Mouse (Mus musculus) thymus, adult 2 months (tissue): ENCODE data around the gene Mrtfb. TPM values are rescaled to one million over a fixed set of nuclear protein-coding genes. Genes with fewer than 3 reads are reported as not detected.

ENCODE experiments used
- DNase-seq: peaks from one replicate; pipeline ENCODE4 v3.0.0; 2021
- H3K27ac ChIP-seq: fragments of 200-500 bp; 2 replicates; pipeline ENCODE4 v1.5.1; 2012; ENCODE audit warnings: low read length, control low read depth; ENCODE audit not compliant: control insufficient read depth, insufficient read depth
- H3K27me3 ChIP-seq: fragments of 200-500 bp; 2 replicates; pipeline ENCODE4 v1.6.1; 2012; ENCODE audit warnings: mild to moderate bottlenecking, low read length, moderate library complexity, mixed read lengths; ENCODE audit not compliant: control insufficient read depth, insufficient read depth
- H3K36me3 ChIP-seq: fragments of 200-500 bp; 2 replicates; pipeline ENCODE4 v1.6.1; 2012; ENCODE audit warnings: mild to moderate bottlenecking, low read length, moderate library complexity; ENCODE audit not compliant: control insufficient read depth, insufficient read depth
- H3K4me1 ChIP-seq: fragments of 200-500 bp; replicated peaks from 2 replicates; pipeline ENCODE4 v1.6.1; 2012; ENCODE audit warnings: low read length; ENCODE audit not compliant: control insufficient read depth, insufficient read depth
- H3K4me3 ChIP-seq: fragments of 200-500 bp; 2 replicates; pipeline ENCODE4 v1.5.1; 2012; ENCODE audit warnings: mild to moderate bottlenecking, low read length, control low read depth, moderate library complexity; ENCODE audit not compliant: control insufficient read depth, insufficient read depth
- CTCF ChIP-seq: fragments of 200-500 bp; IDR thresholded peaks from 2 replicates; pipeline ENCODE4 v1.5.1; 2012; ENCODE audit warnings: mild to moderate bottlenecking, control low read depth, low read length, moderate library complexity, borderline replicate concordance; ENCODE audit not compliant: control insufficient read depth, poor library complexity, insufficient read depth; ENCODE audit errors: extremely low read depth
- POLR2A ChIP-seq: fragments of 200-500 bp; IDR thresholded peaks from 2 replicates; pipeline ENCODE4 v1.6.1; 2012; ENCODE audit warnings: mild to moderate bottlenecking, low read length, control low read depth, moderate library complexity; ENCODE audit not compliant: control insufficient read depth, poor library complexity, insufficient read depth; ENCODE audit errors: extremely low read depth
- WGBS: fragments of 180-500 bp; shearing (Covaris S2); methylation state at CpG from one replicate; pipeline ENCODE4 v1.1.7; 2018; 5-methylcytosine and 5-hydroxymethylcytosine counted together
- polyA plus RNA-seq: library from polyadenylated mRNA; depleted of rRNA; stranded (reverse); fragments of >200 nt; gene quantifications from 2 replicates; pipeline ENCODE4 v1.2.3, GENCODE M21; 2012

Mrtfb gene
- polyA plus RNA-seq, 1 experiment, result 8.5 TPM

GRCm38 (mm10) chr16:13221475-13221874 lies 34.8 kb upstream of the Mrtfb start:
- H3K4me1 ChIP-seq, result 0 out of 2 replicates have a peak, but pooled peaks cover 2% of the 10 kb centered on the region
- no peaks in the 10 kb centered on the region for H3K36me3 ChIP-seq
- 53% methylated on average over 1 of the region's 1 CpGs for WGBS
- H3K27me3 ChIP-seq, result no peaks in the 10 kb centered on the region
- H3K27ac ChIP-seq, result no peak overlapping the region
- DNase-seq, result no peak
- H3K4me3 ChIP-seq, result no peak overlapping the region
- TF ChIP-seq CTCF (no peak), POLR2A (no peak)

GRCm38 (mm10) chr16:13232043-13232442 lies 24.2 kb upstream of the Mrtfb start:
- H3K4me1 ChIP-seq, result no peaks in the 10 kb centered on the region
- no peak for DNase-seq
- H3K4me3 ChIP-seq, result no peak overlapping the region
- no peak overlapping the region for H3K27ac ChIP-seq
- H3K36me3 ChIP-seq, result no peaks in the 10 kb centered on the region
- TF ChIP-seq CTCF, result no peak
- TF ChIP-seq POLR2A, result no peak
- no peaks in the 10 kb centered on the region for H3K27me3 ChIP-seq
- 96% methylated on average over 7 of the region's 7 CpGs for WGBS

- 81% methylated on average over 14 of the region's 14 CpGs for WGBS
- Histone ChIP-seq H3K4me1 (no peaks in the 10 kb centered on the region), H3K27me3 (no peaks in the 10 kb centered on the region), H3K27ac (no peak overlapping the region), H3K4me3 (no peak overlapping the region), H3K36me3 (no peaks in the 10 kb centered on the region)
- no peak for TF ChIP-seq POLR2A
- no peak for TF ChIP-seq CTCF
- no peak for DNase-seq
These were observed 23.1 kb upstream of the Mrtfb start for GRCm38 (mm10) chr16:13232912-13233802.

GRCm38 (mm10) chr16:13239039-13239438 lies 17.2 kb upstream of the Mrtfb start:
- no peak overlapping the region for H3K27ac ChIP-seq

GRCm38 (mm10) chr16:13239544-13239943 lies 16.7 kb upstream of the Mrtfb start:
- WGBS, result 83% methylated on average over 2 of the region's 2 CpGs
- DNase-seq, result no peak
- H3K4me3 ChIP-seq, result no peak overlapping the region
- no peaks in the 10 kb centered on the region for H3K36me3 ChIP-seq
- TF ChIP-seq CTCF (no peak), POLR2A (no peak)
- H3K4me1 ChIP-seq, result no peaks in the 10 kb centered on the region
- no peaks in the 10 kb centered on the region for H3K27me3 ChIP-seq
- no peak overlapping the region for H3K27ac ChIP-seq

More at GRCm38 (mm10) chr16:13239039-13239438, 17.2 kb upstream of the Mrtfb start:
- Histone ChIP-seq H3K36me3 (no peaks in the 10 kb centered on the region), H3K4me1 (no peaks in the 10 kb centered on the region), H3K27me3 (no peaks in the 10 kb centered on the region), H3K4me3 (no peak overlapping the region)
- WGBS, result 9% methylated on average over 4 of the region's 4 CpGs
- no peak for TF ChIP-seq POLR2A
- TF ChIP-seq CTCF, result no peak
- DNase-seq, result no peak

GRCm38 (mm10) chr16:13240326-13240725 lies 16.0 kb upstream of the Mrtfb start:
- H3K36me3 ChIP-seq, result no peaks in the 10 kb centered on the region
- H3K4me1 ChIP-seq, result no peaks in the 10 kb centered on the region
- no peak overlapping the region for H3K4me3 ChIP-seq
- DNase-seq, result no peak
- TF ChIP-seq POLR2A, result no peak
- no peak for TF ChIP-seq CTCF
- H3K27me3 ChIP-seq, result no peaks in the 10 kb centered on the region
- WGBS, result 93% methylated on average over 7 of the region's 7 CpGs
- H3K27ac ChIP-seq, result no peak overlapping the region
